Mouse (Mus musculus): ENCODE data around the gene Zdhhc17. TPM values are rescaled to one million over a fixed set of nuclear protein-coding genes. Genes with fewer than 3 reads are reported as not detected.

Gene Zdhhc17
- polyA plus RNA-seq, 1 experiment from 2014 or later, result 21.7 TPM

GRCm38 (mm10) chr10:110971998-110972397 lies 37.9 kb downstream of the Zdhhc17 start:
- Histone ChIP-seq H3K27me3 (ENCODE audit: insufficient read depth, poor library complexity, severe bottlenecking) (no peaks in the 10 kb centered on the region), H3K9me3 (no peaks in the 10 kb centered on the region), H3K36me3 (peaks cover 32% of the 10 kb centered on the region), H3K27ac (no peak overlapping the region), H3K4me3 (no peak overlapping the region), H3K4me1 (no peaks in the 10 kb centered on the region)
- DNase-seq (ENCODE audit: low spot score), result no peak
- 82% methylated on average over 9 of the region's 9 CpGs for WGBS

GRCm38 (mm10) chr10:110971483-110971882 lies 38.5 kb downstream of the Zdhhc17 start:
- 82% methylated on average over 6 of the region's 6 CpGs for WGBS
- no peak overlapping the region for H3K27ac ChIP-seq
- peaks cover 37% of the 10 kb centered on the region for H3K36me3 ChIP-seq
- H3K27me3 ChIP-seq (ENCODE audit: insufficient read depth, poor library complexity, severe bottlenecking), result no peaks in the 10 kb centered on the region
- no peaks in the 10 kb centered on the region for H3K4me1 ChIP-seq
- H3K4me3 ChIP-seq, result no peak overlapping the region
- DNase-seq (ENCODE audit: low spot score), result no peak
- no peaks in the 10 kb centered on the region for H3K9me3 ChIP-seq

- WGBS, result 91% methylated on average over 3 of the region's 3 CpGs
- no peak for DNase-seq (ENCODE audit: low spot score)
- H3K9me3 ChIP-seq, result no peaks in the 10 kb centered on the region
- peaks cover 37% of the 10 kb centered on the region for H3K36me3 ChIP-seq
- H3K27me3 ChIP-seq (ENCODE audit: insufficient read depth, poor library complexity, severe bottlenecking), result no peaks in the 10 kb centered on the region
- H3K4me3 ChIP-seq, result no peak overlapping the region
- no peaks in the 10 kb centered on the region for H3K4me1 ChIP-seq
- H3K27ac ChIP-seq, result no peak overlapping the region
Measured at GRCm38 (mm10) chr10:110971044-110971443, 38.9 kb downstream of the Zdhhc17 start.

GRCm38 (mm10) chr10:110962172-110962571 lies 47.8 kb downstream of the Zdhhc17 start:
- Histone ChIP-seq H3K27me3 (ENCODE audit: insufficient read depth, poor library complexity, severe bottlenecking) (no peaks in the 10 kb centered on the region), H3K27ac (no peak overlapping the region), H3K36me3 (peaks cover 32% of the 10 kb centered on the region), H3K4me1 (peaks cover 7% of the 10 kb centered on the region), H3K9me3 (no peaks in the 10 kb centered on the region), H3K4me3 (no peak overlapping the region)
- 47% methylated on average over 1 of the region's 1 CpGs for WGBS
- no peak for DNase-seq (ENCODE audit: low spot score)

- Histone ChIP-seq H3K4me3 (no peak overlapping the region), H3K4me1 (peaks cover 7% of the 10 kb centered on the region), H3K9me3 (no peaks in the 10 kb centered on the region), H3K36me3 (peaks cover 35% of the 10 kb centered on the region), H3K27me3 (ENCODE audit: insufficient read depth, poor library complexity, severe bottlenecking) (no peaks in the 10 kb centered on the region), H3K27ac (no peak overlapping the region)
- 89% methylated on average over 6 of the region's 6 CpGs for WGBS
- DNase-seq (ENCODE audit: low spot score), result no peak
Measured at GRCm38 (mm10) chr10:110960841-110961240, 49.1 kb downstream of the Zdhhc17 start.

- WGBS, result 92% methylated on average over 8 of the region's 8 CpGs
- DNase-seq (ENCODE audit: low spot score), result peak; percentile 47
- Histone ChIP-seq H3K36me3 (peaks cover 45% of the 10 kb centered on the region), H3K9me3 (no peaks in the 10 kb centered on the region), H3K4me1 (peaks cover 7% of the 10 kb centered on the region), H3K4me3 (no peak overlapping the region), H3K27me3 (ENCODE audit: insufficient read depth, poor library complexity, severe bottlenecking) (no peaks in the 10 kb centered on the region), H3K27ac (no peak overlapping the region)
Measured at GRCm38 (mm10) chr10:110959781-110960180, 50.2 kb downstream of the Zdhhc17 start.

GRCm38 (mm10) chr10:110958879-110959278 lies 51.1 kb downstream of the Zdhhc17 start:
- Histone ChIP-seq H3K27ac (no peak overlapping the region), H3K36me3 (peaks cover 46% of the 10 kb centered on the region), H3K4me1 (peaks cover under 1% of the 10 kb centered on the region; the same call in 1 of the 2 replicates), H3K4me3 (no peak overlapping the region), H3K9me3 (no peaks in the 10 kb centered on the region), H3K27me3 (ENCODE audit: insufficient read depth, poor library complexity, severe bottlenecking) (no peaks in the 10 kb centered on the region)
- peak; percentile 70 for DNase-seq (ENCODE audit: low spot score)
- 87% methylated on average over 6 of the region's 6 CpGs for WGBS

- no peak overlapping the region for H3K4me3 ChIP-seq
- no peak overlapping the region for H3K27ac ChIP-seq
- no peaks in the 10 kb centered on the region for H3K9me3 ChIP-seq
- 87% methylated on average over 9 of the region's 9 CpGs for WGBS
- H3K27me3 ChIP-seq (ENCODE audit: insufficient read depth, poor library complexity, severe bottlenecking), result no peaks in the 10 kb centered on the region
- DNase-seq (ENCODE audit: low spot score), result no peak
- H3K4me1 ChIP-seq, result no peaks in the 10 kb centered on the region
- H3K36me3 ChIP-seq, result peaks cover 56% of the 10 kb centered on the region
Measured at GRCm38 (mm10) chr10:110952937-110953451, 56.9 kb downstream of the Zdhhc17 start.

- 87% methylated on average over 8 of the region's 8 CpGs for WGBS
Measured at GRCm38 (mm10) chr10:110952271-110952670, 57.7 kb downstream of the Zdhhc17 start.

GRCm38 (mm10) chr10:110951748-110952147 lies 58.2 kb downstream of the Zdhhc17 start:
- H3K4me3 ChIP-seq, result no peak overlapping the region
- no peak overlapping the region for H3K27ac ChIP-seq
- H3K36me3 ChIP-seq, result peaks cover 55% of the 10 kb centered on the region
- peaks cover 2% of the 10 kb centered on the region for H3K4me1 ChIP-seq
- no peaks in the 10 kb centered on the region for H3K9me3 ChIP-seq
- WGBS, result 68% methylated on average over 4 of the region's 4 CpGs
- no peaks in the 10 kb centered on the region for H3K27me3 ChIP-seq (ENCODE audit: insufficient read depth, poor library complexity, severe bottlenecking)
- DNase-seq (ENCODE audit: low spot score), result no peak

More at GRCm38 (mm10) chr10:110952271-110952670, 57.7 kb downstream of the Zdhhc17 start:
- Histone ChIP-seq H3K36me3 (peaks cover 56% of the 10 kb centered on the region), H3K9me3 (no peaks in the 10 kb centered on the region), H3K4me3 (no peak overlapping the region), H3K27ac (no peak overlapping the region), H3K4me1 (no peaks in the 10 kb centered on the region; the same call in 1 of the 2 replicates), H3K27me3 (ENCODE audit: insufficient read depth, poor library complexity, severe bottlenecking) (no peaks in the 10 kb centered on the region)
- DNase-seq (ENCODE audit: low spot score), result no peak

- Histone ChIP-seq H3K27ac (no peak overlapping the region), H3K9me3 (no peaks in the 10 kb centered on the region), H3K36me3 (peaks cover 52% of the 10 kb centered on the region), H3K27me3 (ENCODE audit: insufficient read depth, poor library complexity, severe bottlenecking) (no peaks in the 10 kb centered on the region), H3K4me3 (no peak overlapping the region), H3K4me1 (peaks cover 7% of the 10 kb centered on the region)
- DNase-seq (ENCODE audit: low spot score), result no peak
- 76% methylated on average over 1 of the region's 1 CpGs for WGBS
Measured at GRCm38 (mm10) chr10:110951112-110951511, 58.8 kb downstream of the Zdhhc17 start.

GRCm38 (mm10) chr10:110947574-110947973 lies 62.4 kb downstream of the Zdhhc17 start:
- WGBS, result 80% methylated on average over 4 of the region's 4 CpGs
- Histone ChIP-seq H3K4me3 (no peak overlapping the region), H3K27ac (no peak overlapping the region), H3K27me3 (ENCODE audit: insufficient read depth, poor library complexity, severe bottlenecking) (no peaks in the 10 kb centered on the region), H3K4me1 (peaks cover 7% of the 10 kb centered on the region), H3K36me3 (peaks cover 58% of the 10 kb centered on the region), H3K9me3 (no peaks in the 10 kb centered on the region)
- no peak for DNase-seq (ENCODE audit: low spot score)

- Histone ChIP-seq H3K4me1 (peaks cover 7% of the 10 kb centered on the region), H3K27me3 (ENCODE audit: insufficient read depth, poor library complexity, severe bottlenecking) (no peaks in the 10 kb centered on the region), H3K36me3 (peaks cover 64% of the 10 kb centered on the region), H3K27ac (no peak overlapping the region), H3K9me3 (no peaks in the 10 kb centered on the region), H3K4me3 (no peak overlapping the region)
- no peak for DNase-seq (ENCODE audit: low spot score)
- 83% methylated on average over 12 of the region's 12 CpGs for WGBS
Measured at GRCm38 (mm10) chr10:110945966-110946365, 64.0 kb downstream of the Zdhhc17 start.

GRCm38 (mm10) chr10:110944175-110944574 lies 65.8 kb downstream of the Zdhhc17 start:
- 89% methylated on average over 11 of the region's 11 CpGs for WGBS
- Histone ChIP-seq H3K9me3 (no peaks in the 10 kb centered on the region), H3K27me3 (ENCODE audit: insufficient read depth, poor library complexity, severe bottlenecking) (no peaks in the 10 kb centered on the region), H3K36me3 (peaks cover 62% of the 10 kb centered on the region), H3K4me3 (no peak overlapping the region), H3K27ac (no peak overlapping the region), H3K4me1 (peaks cover 7% of the 10 kb centered on the region)
- no peak for DNase-seq (ENCODE audit: low spot score)

Data from heart, embryonic 10.5 days (tissue).